Mouse (Mus musculus): ENCODE results near the gene Scel. TPM values are rescaled to one million over a fixed set of nuclear protein-coding genes. Genes with fewer than 3 reads are reported as not detected.

Scel gene
- polyA plus RNA-seq, 1 experiment = not detected

DNA sequence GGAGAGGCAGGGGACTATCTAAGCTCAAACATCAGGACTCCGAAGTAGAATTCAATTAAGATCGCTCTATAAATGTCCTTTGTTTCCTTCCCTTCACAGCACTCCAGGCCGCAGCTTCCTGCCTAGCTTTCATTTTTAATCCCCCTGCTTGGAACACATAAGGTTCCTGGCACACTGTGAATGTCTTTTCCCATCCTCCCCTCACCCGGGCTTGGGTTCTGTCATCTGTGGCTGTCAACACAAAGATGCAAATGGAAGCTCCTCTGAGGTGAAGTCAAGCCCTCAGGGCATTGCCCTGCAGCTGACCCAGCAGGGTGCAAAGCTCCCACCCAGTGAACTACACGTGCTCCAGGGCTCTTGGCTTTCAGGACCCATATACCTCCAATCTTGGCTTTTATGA, 43.5 kb downstream of the Scel start:
- Histone ChIP-seq H3K27ac (ENCODE audit: control insufficient read depth, insufficient read depth, low read depth, low read length, poor library complexity) (no peak overlapping the region), H3K4me1 (ENCODE audit: control insufficient read depth, insufficient read depth, low read length) (no peaks in the 10 kb centered on the region), H3K4me3 (replicated peaks; ENCODE audit: control insufficient read depth, low read depth, low read length) (no peak overlapping the region)
- 37% methylated on average over 5 of the region's 5 CpGs for WGBS
- TF ChIP-seq POLR2A (IDR thresholded peaks at IDR 0.05; ENCODE audit: borderline replicate concordance, control insufficient read depth, low read depth, low read length) = no peak
- no peak for TF ChIP-seq CTCF (IDR thresholded peaks at IDR 0.05; ENCODE audit: control insufficient read depth, insufficient read depth, low read length)

DNA sequence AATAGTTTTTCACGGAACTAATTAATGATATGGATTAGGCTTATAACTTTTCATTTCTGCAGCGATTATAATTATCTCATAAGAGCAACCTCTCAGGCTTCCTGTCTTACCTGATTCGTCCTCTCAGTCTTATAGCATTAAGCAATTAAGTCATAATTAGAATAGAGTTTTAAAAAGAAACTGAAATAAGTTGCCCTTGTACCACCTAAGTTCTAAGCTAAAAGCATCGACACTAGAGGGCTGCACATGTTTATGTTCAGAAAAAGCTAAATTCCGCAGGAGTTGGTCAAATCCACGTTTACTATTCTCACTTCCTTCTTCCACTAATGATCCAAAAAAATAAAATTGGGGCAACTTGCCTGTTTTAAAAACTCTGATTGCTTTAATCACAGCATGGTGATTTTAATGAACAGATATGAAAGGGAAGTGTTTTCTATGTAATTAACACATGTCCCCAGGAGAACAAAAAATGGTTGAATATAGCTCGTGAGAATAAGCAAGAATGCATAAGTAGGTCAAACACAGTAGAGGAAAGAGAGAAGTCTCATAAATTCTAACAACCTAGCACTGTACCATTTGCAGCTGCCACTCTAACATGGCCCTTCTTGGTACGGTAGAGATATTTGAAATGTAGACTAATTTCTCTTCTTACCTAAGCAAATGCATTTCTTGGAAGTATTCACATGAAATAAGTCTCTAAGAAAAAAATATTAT, 48.4 kb downstream of the Scel start:
- WGBS = 75% methylated on average over 8 of the region's 8 CpGs

DNA sequence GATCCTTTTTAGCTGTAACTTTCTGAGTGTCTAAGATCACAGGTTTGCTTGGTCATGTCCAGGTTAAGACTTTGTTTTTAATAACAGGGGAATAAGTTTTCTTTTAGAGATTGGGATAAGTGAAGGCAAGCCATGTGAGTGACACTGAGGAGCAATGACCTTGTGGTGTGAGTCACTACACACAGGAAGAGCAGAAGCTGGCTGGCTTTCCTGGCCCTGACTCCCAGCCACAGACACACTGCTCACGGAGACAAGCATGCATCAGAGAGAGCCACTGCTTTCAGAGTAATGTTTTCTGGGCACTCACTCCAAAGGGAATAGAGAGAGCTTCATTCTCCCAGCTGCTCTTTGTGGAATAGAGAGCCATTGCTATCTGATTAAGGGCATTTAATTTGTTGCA, 54.8 kb downstream of the Scel start:
- 34% methylated on average over 1 of the region's 1 CpGs for WGBS
- TF ChIP-seq POLR2A (IDR thresholded peaks at IDR 0.05; ENCODE audit: borderline replicate concordance, control insufficient read depth, low read depth, low read length) (no peak), CTCF (IDR thresholded peaks at IDR 0.05; ENCODE audit: control insufficient read depth, insufficient read depth, low read length) (no peak)
- no peak overlapping the region for H3K27ac ChIP-seq (ENCODE audit: control insufficient read depth, insufficient read depth, low read depth, low read length, poor library complexity)
- no peak overlapping the region for H3K4me3 ChIP-seq (replicated peaks; ENCODE audit: control insufficient read depth, low read depth, low read length)
- no peaks in the 10 kb centered on the region for H3K4me1 ChIP-seq (ENCODE audit: control insufficient read depth, insufficient read depth, low read length)

More for the DNA sequence above, 48.4 kb downstream of the Scel start:
- H3K27ac ChIP-seq (ENCODE audit: control insufficient read depth, insufficient read depth, low read depth, low read length, poor library complexity) = no peak overlapping the region
- H3K4me1 ChIP-seq (ENCODE audit: control insufficient read depth, insufficient read depth, low read length) = no peaks in the 10 kb centered on the region
- no peak for TF ChIP-seq POLR2A (IDR thresholded peaks at IDR 0.05; ENCODE audit: borderline replicate concordance, control insufficient read depth, low read depth, low read length)
- TF ChIP-seq CTCF (IDR thresholded peaks at IDR 0.05; ENCODE audit: control insufficient read depth, insufficient read depth, low read length) = no peak
- H3K4me3 ChIP-seq (replicated peaks; ENCODE audit: control insufficient read depth, low read depth, low read length) = no peak overlapping the region

DNA sequence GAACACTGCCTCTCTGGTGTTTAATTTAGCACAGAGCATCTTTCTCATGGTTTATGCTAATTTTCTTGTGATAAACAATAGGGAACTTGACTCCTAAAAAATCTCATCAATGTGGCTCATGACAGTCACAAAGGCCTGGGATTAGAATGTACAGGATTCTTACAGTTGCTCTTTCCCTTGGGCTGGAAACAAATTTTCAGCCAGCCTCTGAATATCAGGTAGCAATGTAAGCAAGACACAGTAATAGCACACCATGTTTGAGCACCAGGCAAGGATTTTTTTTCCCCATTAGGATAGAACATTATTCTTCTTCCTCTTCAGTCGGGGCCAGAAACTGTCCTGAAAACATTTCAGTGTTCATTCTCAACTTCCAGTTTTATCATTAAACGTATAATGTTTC, 55.3 kb downstream of the Scel start:
- Histone ChIP-seq H3K4me1 (ENCODE audit: control insufficient read depth, insufficient read depth, low read length) (no peaks in the 10 kb centered on the region), H3K4me3 (replicated peaks; ENCODE audit: control insufficient read depth, low read depth, low read length) (no peak overlapping the region), H3K27ac (ENCODE audit: control insufficient read depth, insufficient read depth, low read depth, low read length, poor library complexity) (no peak overlapping the region)
- WGBS = 56% methylated on average over 2 of the region's 2 CpGs
- no peak for TF ChIP-seq CTCF (IDR thresholded peaks at IDR 0.05; ENCODE audit: control insufficient read depth, insufficient read depth, low read length)
- no peak for TF ChIP-seq POLR2A (IDR thresholded peaks at IDR 0.05; ENCODE audit: borderline replicate concordance, control insufficient read depth, low read depth, low read length)

DNA sequence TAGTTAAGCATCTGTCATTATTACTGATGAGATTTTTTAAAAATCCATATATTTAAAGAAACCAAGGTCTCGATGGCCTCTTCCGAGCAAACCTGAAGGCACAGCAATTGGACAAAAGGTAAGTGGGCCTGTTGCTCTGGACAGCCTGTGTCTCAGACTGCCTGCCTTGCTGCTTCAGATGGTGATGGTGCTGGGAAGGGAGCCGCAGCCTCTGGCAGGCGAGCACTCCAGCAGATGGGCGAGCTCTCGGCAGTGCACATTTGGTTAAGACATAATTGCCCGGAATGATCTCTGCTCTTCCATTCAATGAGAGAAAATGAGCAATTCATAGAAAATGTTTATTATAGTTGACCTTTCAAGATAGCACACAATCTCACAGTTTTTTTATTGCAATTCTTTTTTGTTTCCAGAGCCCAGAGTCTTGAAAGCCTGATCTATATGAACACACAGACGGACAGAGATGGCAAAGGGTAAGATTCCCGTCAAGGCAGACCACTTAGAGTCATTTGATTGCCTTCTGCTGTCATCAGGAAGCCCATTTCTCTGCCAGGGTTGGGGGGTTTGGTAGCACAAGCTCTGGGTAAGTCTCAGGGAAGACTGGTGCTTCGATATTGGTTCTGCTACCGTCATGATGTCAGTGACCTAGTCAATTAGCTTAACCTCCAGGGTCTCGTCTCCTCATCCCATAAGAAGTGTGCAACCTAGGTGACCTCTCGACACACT, 58.6 kb downstream of the Scel start:
- TF ChIP-seq CTCF (IDR thresholded peaks at IDR 0.05; ENCODE audit: control insufficient read depth, insufficient read depth, low read length) (no peak), POLR2A (IDR thresholded peaks at IDR 0.05; ENCODE audit: borderline replicate concordance, control insufficient read depth, low read depth, low read length) (no peak)
- WGBS = 84% methylated on average over 13 of the region's 13 CpGs

DNA sequence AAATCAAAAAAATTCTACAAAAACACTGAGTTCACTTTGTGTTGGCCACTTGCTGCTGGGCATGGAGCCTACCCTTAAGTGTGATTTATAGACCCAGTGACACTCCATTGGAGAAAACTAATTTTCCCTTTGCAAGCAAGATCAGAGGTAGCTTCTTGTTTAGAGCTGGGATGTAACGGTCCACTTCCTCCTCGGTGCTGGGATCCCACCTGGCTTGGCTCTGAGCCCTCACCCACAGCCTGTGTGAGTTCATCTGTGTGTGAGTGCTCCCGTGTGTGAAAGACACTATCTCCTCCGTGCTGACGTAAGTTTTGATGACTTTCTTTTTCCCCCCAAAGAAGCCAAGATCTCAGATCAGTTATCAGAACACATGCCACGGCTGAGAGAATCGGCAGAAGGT, 62.7 kb downstream of the Scel start:
- no peak for TF ChIP-seq CTCF (IDR thresholded peaks at IDR 0.05; ENCODE audit: control insufficient read depth, insufficient read depth, low read length)
- TF ChIP-seq POLR2A (IDR thresholded peaks at IDR 0.05; ENCODE audit: borderline replicate concordance, control insufficient read depth, low read depth, low read length) = no peak
- Histone ChIP-seq H3K4me1 (ENCODE audit: control insufficient read depth, insufficient read depth, low read length) (no peaks in the 10 kb centered on the region), H3K27ac (ENCODE audit: control insufficient read depth, insufficient read depth, low read depth, low read length, poor library complexity) (no peak overlapping the region), H3K4me3 (replicated peaks; ENCODE audit: control insufficient read depth, low read depth, low read length) (no peak overlapping the region)
- 53% methylated on average over 7 of the region's 7 CpGs for WGBS

More for the DNA sequence above, 58.6 kb downstream of the Scel start:
- Histone ChIP-seq H3K4me1 (ENCODE audit: control insufficient read depth, insufficient read depth, low read length) (no peaks in the 10 kb centered on the region), H3K4me3 (replicated peaks; ENCODE audit: control insufficient read depth, low read depth, low read length) (no peak overlapping the region), H3K27ac (ENCODE audit: control insufficient read depth, insufficient read depth, low read depth, low read length, poor library complexity) (no peak overlapping the region)

DNA sequence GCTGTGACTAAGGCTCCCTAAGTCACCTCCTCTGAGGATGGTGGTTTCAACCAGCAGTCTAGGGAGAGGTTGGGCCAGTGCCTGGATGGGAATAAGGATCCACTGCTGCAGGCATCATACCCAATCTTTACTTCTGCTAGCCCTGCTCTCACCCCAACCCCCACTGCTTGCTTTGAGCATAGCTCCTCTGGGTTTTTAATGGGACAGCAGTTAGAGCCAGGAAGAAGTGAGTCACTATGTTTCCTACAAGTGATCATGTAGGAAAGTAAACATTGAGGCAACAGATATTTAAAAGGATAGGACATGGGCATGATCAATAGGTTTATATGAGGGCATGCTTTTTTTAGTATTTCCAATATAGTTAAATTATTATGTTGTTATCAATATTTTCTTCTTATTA, 63.9 kb downstream of the Scel start:
- no peak overlapping the region for H3K4me3 ChIP-seq (replicated peaks; ENCODE audit: control insufficient read depth, low read depth, low read length)
- H3K27ac ChIP-seq (ENCODE audit: control insufficient read depth, insufficient read depth, low read depth, low read length, poor library complexity) = no peak overlapping the region
- no peaks in the 10 kb centered on the region for H3K4me1 ChIP-seq (ENCODE audit: control insufficient read depth, insufficient read depth, low read length)
- TF ChIP-seq CTCF (IDR thresholded peaks at IDR 0.05; ENCODE audit: control insufficient read depth, insufficient read depth, low read length) = no peak
- TF ChIP-seq POLR2A (IDR thresholded peaks at IDR 0.05; ENCODE audit: borderline replicate concordance, control insufficient read depth, low read depth, low read length) = no peak

DNA sequence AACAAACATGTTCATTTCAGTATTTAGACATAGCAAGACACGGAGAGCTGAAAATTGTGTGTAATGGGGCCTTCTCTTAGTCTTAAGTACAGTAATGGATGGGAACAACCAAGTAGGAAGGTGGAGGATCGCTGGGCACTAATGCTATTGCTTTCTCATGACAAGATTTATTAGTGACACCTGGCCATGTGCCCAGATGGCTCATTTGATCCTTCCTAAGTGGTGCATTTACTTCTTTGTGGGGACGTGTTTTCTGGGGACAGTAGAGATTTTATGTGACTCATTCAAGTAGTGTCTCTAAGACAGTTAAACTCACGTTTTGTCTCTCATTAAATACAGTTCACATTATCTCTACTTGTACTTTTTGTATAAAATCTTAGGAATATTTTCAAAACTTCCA, 73.5 kb downstream of the Scel start:
- TF ChIP-seq CTCF (IDR thresholded peaks at IDR 0.05; ENCODE audit: control insufficient read depth, insufficient read depth, low read length) (no peak), POLR2A (IDR thresholded peaks at IDR 0.05; ENCODE audit: borderline replicate concordance, control insufficient read depth, low read depth, low read length) (no peak)
- no peak overlapping the region for H3K4me3 ChIP-seq (replicated peaks; ENCODE audit: control insufficient read depth, low read depth, low read length)
- 40% methylated on average over 4 of the region's 4 CpGs for WGBS
- no peaks in the 10 kb centered on the region for H3K4me1 ChIP-seq (ENCODE audit: control insufficient read depth, insufficient read depth, low read length)
- no peak overlapping the region for H3K27ac ChIP-seq (ENCODE audit: control insufficient read depth, insufficient read depth, low read depth, low read length, poor library complexity)

Measured in bone marrow, adult 2 months (tissue).